Mouse (Mus musculus) brain, embryonic 18.5 days (tissue): Measurements from ENCODE around the gene Gm17018.

Source experiments
- DNase-seq: peaks from one replicate; pipeline ENCODE4 v3.0.0-alpha.2; 2012; ENCODE audit warnings: low read depth, low spot score

Gene Gm17018

GRCm38 (mm10) chr19:45587509-45588292, 27.3 kb downstream of the Gm17018 start:
- no peak for DNase-seq

- no peak for DNase-seq
Measured at GRCm38 (mm10) chr19:45589761-45590160, 29.3 kb downstream of the Gm17018 start.

GRCm38 (mm10) chr19:45591704-45592103, 31.3 kb downstream of the Gm17018 start:
- DNase-seq: no peak

GRCm38 (mm10) chr19:45592916-45593315, 32.5 kb downstream of the Gm17018 start:
- no peak for DNase-seq

GRCm38 (mm10) chr19:45594079-45594478, 33.7 kb downstream of the Gm17018 start:
- no peak for DNase-seq

- no peak for DNase-seq
Measured at GRCm38 (mm10) chr19:45595481-45595880, 35.1 kb downstream of the Gm17018 start.

GRCm38 (mm10) chr19:45596019-45596418, 35.6 kb downstream of the Gm17018 start:
- no peak for DNase-seq

- DNase-seq: no peak
Measured at GRCm38 (mm10) chr19:45596434-45596833, 36.0 kb downstream of the Gm17018 start.

- no peak for DNase-seq
Measured at GRCm38 (mm10) chr19:45597106-45597505, 36.7 kb downstream of the Gm17018 start.

GRCm38 (mm10) chr19:45602606-45603005, 42.2 kb downstream of the Gm17018 start:
- DNase-seq: no peak

- no peak for DNase-seq
Measured at GRCm38 (mm10) chr19:45606701-45607100, 46.3 kb downstream of the Gm17018 start.

- DNase-seq: no peak
Measured at GRCm38 (mm10) chr19:45607479-45607878, 47.1 kb downstream of the Gm17018 start.

- no peak for DNase-seq
Measured at GRCm38 (mm10) chr19:45608648-45609339, 48.4 kb downstream of the Gm17018 start.

- no peak for DNase-seq
Measured at GRCm38 (mm10) chr19:45610823-45611222, 50.4 kb downstream of the Gm17018 start.

- DNase-seq: no peak
Measured at GRCm38 (mm10) chr19:45614375-45614774, 54.0 kb downstream of the Gm17018 start.

- DNase-seq: no peak
Measured at GRCm38 (mm10) chr19:45614928-45615327, 54.5 kb downstream of the Gm17018 start.

- DNase-seq: no peak
Measured at GRCm38 (mm10) chr19:45615415-45616213, 55.2 kb downstream of the Gm17018 start.

- no peak for DNase-seq
Measured at GRCm38 (mm10) chr19:45616214-45616518, 55.8 kb downstream of the Gm17018 start.

GRCm38 (mm10) chr19:45616735-45617134, 56.3 kb downstream of the Gm17018 start:
- no peak for DNase-seq

GRCm38 (mm10) chr19:45618184-45618583, 57.8 kb downstream of the Gm17018 start:
- no peak for DNase-seq

- no peak for DNase-seq
Measured at GRCm38 (mm10) chr19:45619744-45620501, 59.5 kb downstream of the Gm17018 start.

GRCm38 (mm10) chr19:45621061-45621460, 60.6 kb downstream of the Gm17018 start:
- DNase-seq: no peak
